Mouse (Mus musculus) thymus, postnatal 36 days (tissue): ENCODE data around the gene Aip.

Source experiments
- DNase-seq, 2 experiments: peaks; one replicate each; pipeline ENCODE4 v3.0.0; 2022; ENCODE audit warnings: mixed read lengths in 2 of 2

Gene Aip

GRCm38 (mm10) chr19:4108535-4108934, 17.1 kb downstream of the Aip start:
- no peak for DNase-seq

GRCm38 (mm10) chr19:4106654-4107053, 19.0 kb downstream of the Aip start:
- no peak for DNase-seq

- no peak for DNase-seq
Observed at GRCm38 (mm10) chr19:4104675-4105194, 20.9 kb downstream of the Aip start.

GRCm38 (mm10) chr19:4103792-4104191, 21.9 kb downstream of the Aip start:
- DNase-seq, result peak in 1 of 2 experiments; percentile 65

GRCm38 (mm10) chr19:4103294-4103693, 22.4 kb downstream of the Aip start:
- DNase-seq, result no peak

- no peak for DNase-seq
Observed at GRCm38 (mm10) chr19:4102626-4103025, 23.0 kb downstream of the Aip start.

- DNase-seq, result no peak
Observed at GRCm38 (mm10) chr19:4102049-4102448, 23.6 kb downstream of the Aip start.

GRCm38 (mm10) chr19:4101466-4101865, 24.2 kb downstream of the Aip start:
- no peak for DNase-seq

GRCm38 (mm10) chr19:4100718-4101261, 24.9 kb downstream of the Aip start:
- DNase-seq, result peak; percentile 56 to 74

GRCm38 (mm10) chr19:4099837-4100717, 25.6 kb downstream of the Aip start, which contains the start of gene Pitpnm1:
TSS of gene Pitpnm1 (plus strand) at chr19:4099998.
- DNase-seq, result peak; percentile 84 to 85

- DNase-seq, result peak; percentile 91 to 95
Observed at GRCm38 (mm10) chr19:4099056-4099455, 26.6 kb downstream of the Aip start.

- no peak for DNase-seq
Observed at GRCm38 (mm10) chr19:4098426-4098825, 27.2 kb downstream of the Aip start.

- DNase-seq, result no peak
Observed at GRCm38 (mm10) chr19:4097441-4097825, 28.2 kb downstream of the Aip start.

- peak; percentile 99 for DNase-seq
Observed at GRCm38 (mm10) chr19:4096642-4097440, 28.8 kb downstream of the Aip start, which contains the start of gene Cdk2ap2. TSS of gene Cdk2ap2 (plus strand) at chr19:4097182.

- no peak for DNase-seq
Observed at GRCm38 (mm10) chr19:4095802-4096201, 29.9 kb downstream of the Aip start.

- no peak for DNase-seq
Observed at GRCm38 (mm10) chr19:4094774-4095303, 30.8 kb downstream of the Aip start.

GRCm38 (mm10) chr19:4094348-4094747, 31.3 kb downstream of the Aip start:
- no peak for DNase-seq

- no peak for DNase-seq
Observed at GRCm38 (mm10) chr19:4093772-4094171, 31.9 kb downstream of the Aip start.

GRCm38 (mm10) chr19:4092750-4093149, 32.9 kb downstream of the Aip start:
- DNase-seq, result no peak

GRCm38 (mm10) chr19:4091383-4091782, 34.3 kb downstream of the Aip start:
- DNase-seq, result no peak

GRCm38 (mm10) chr19:4090446-4090845, 35.2 kb downstream of the Aip start:
- no peak for DNase-seq

GRCm38 (mm10) chr19:4089128-4089527, 36.5 kb downstream of the Aip start:
- no peak for DNase-seq

GRCm38 (mm10) chr19:4088146-4088545, 37.5 kb downstream of the Aip start:
- no peak for DNase-seq
